ENCODE assay signal across 8 mouse cellular contexts in the genomic region with DNA sequence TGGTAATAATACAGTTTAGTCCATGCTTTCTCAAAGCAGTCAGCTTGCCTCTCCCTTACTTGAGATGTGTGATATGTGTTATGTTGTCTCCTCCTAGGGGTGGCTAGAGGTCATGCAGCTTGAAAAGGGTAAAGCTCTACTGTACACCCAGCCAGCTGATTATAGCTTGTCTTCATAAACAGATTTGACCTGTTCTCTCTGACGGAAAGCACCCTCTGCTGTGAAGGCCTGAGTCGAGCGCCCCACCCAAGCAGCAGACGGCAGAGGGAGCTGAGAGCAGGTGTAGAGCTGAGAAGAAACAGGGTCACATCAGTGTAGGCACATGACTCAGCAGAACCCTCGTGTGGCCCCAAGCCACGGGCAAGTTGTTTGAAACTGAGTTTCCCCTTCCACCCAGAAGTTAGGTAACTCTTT. TPM values are rescaled to one million over a fixed set of nuclear protein-coding genes. Genes with fewer than 3 reads are reported as not detected.
DNase-seq lines count a peak whose midpoint lies in the region; ATAC-seq lines count a peak whose summit lies in the region.

No protein-coding gene starts in this region.

- no peak for ATAC-seq in midbrain, embryonic 14.5 days (ENCODE audit: low FRiP score, low TSS enrichment)
- ATAC-seq in midbrain, embryonic 15.5 days (replicated peaks): no peak
- peak; percentile 72 to 80 for ATAC-seq in hematopoietic stem cell, adult 5-6 weeks (replicated peaks in 1 of 2; ENCODE audit: insufficient read depth in 1 of 2, low FRiP score in 2 of 2, low TSS enrichment in 1 of 2, low read depth in 1 of 2, poor library complexity in 2 of 2, severe bottlenecking in 2 of 2)
- peak; percentile 88 for ATAC-seq in liver, embryonic 12.5 days
- ATAC-seq in forebrain, embryonic 11.5 days (replicated peaks; ENCODE audit: low FRiP score): no peak

- peaks cover 45% of the 10 kb centered on the region for H3K36me3 ChIP-seq in midbrain, embryonic 14.5 days (ENCODE audit: control insufficient read depth, insufficient read depth, low read length)
- peaks cover 11% of the 10 kb centered on the region; the same call in 1 of the 2 replicates for H3K36me3 ChIP-seq in midbrain, embryonic 15.5 days (replicated peaks)
- H3K36me3 ChIP-seq in liver, embryonic 12.5 days: peaks cover 33% of the 10 kb centered on the region
- H3K36me3 ChIP-seq in forebrain, embryonic 11.5 days (ENCODE audit: control insufficient read depth, insufficient read depth, low read length): no peaks in the 10 kb centered on the region; the same call in 1 of the 2 replicates

- peak; percentile 74 for DNase-seq in midbrain, embryonic 14.5 days
- peak; percentile 54 for DNase-seq in T-cell, adult 2 months (ENCODE audit: low spot score)
- peak; percentile 69 for DNase-seq in embryo, embryonic 10.5 days (ENCODE audit: low spot score)
- peak; percentile 46 for DNase-seq in retina, postnatal 7 days (ENCODE audit: low read depth, low spot score)
- no peak for DNase-seq in forebrain, embryonic 11.5 days (ENCODE audit: low spot score)

- no peak overlapping the region for H3K4me2 ChIP-seq in midbrain, embryonic 14.5 days (ENCODE audit: low read length)
- H3K4me2 ChIP-seq in midbrain, embryonic 15.5 days: no peak overlapping the region
- H3K4me2 ChIP-seq in liver, embryonic 12.5 days: 0 out of 2 replicates have a peak overlapping the region, but pooled peaks have one; percentile 5
- H3K4me2 ChIP-seq in forebrain, embryonic 11.5 days (ENCODE audit: low read depth, low read length, severe bottlenecking): no peak overlapping the region

- no peak overlapping the region for H3K9ac ChIP-seq in midbrain, embryonic 14.5 days (replicated peaks; ENCODE audit: low read length)
- H3K9ac ChIP-seq in midbrain, embryonic 15.5 days: no peak overlapping the region
- no peak overlapping the region; the same call in 1 of the 2 replicates for H3K9ac ChIP-seq in liver, embryonic 12.5 days
- H3K9ac ChIP-seq in forebrain, embryonic 11.5 days (ENCODE audit: low read length): no peak overlapping the region

- H3K27me3 ChIP-seq in midbrain, embryonic 14.5 days (ENCODE audit: control insufficient read depth, insufficient read depth, low read length): no peaks in the 10 kb centered on the region
- no peaks in the 10 kb centered on the region for H3K27me3 ChIP-seq in midbrain, embryonic 15.5 days (replicated peaks)
- H3K27me3 ChIP-seq in liver, embryonic 12.5 days (replicated peaks): no peaks in the 10 kb centered on the region
- H3K27me3 ChIP-seq in forebrain, embryonic 11.5 days (ENCODE audit: control insufficient read depth, insufficient read depth, low read length): no peaks in the 10 kb centered on the region

- 69% methylated on average over 6 of the region's 6 CpGs for WGBS in midbrain, embryonic 14.5 days
- WGBS in midbrain, embryonic 15.5 days: 70% methylated on average over 6 of the region's 6 CpGs
- WGBS in liver, embryonic 12.5 days (ENCODE audit: insufficient replicate concordance): 15% methylated on average over 6 of the region's 6 CpGs
- 76% methylated on average over 6 of the region's 6 CpGs for WGBS in forebrain, embryonic 11.5 days

- no peak overlapping the region for H3K27ac ChIP-seq in midbrain, embryonic 14.5 days (replicated peaks; ENCODE audit: low read depth, low read length)
- no peak overlapping the region for H3K27ac ChIP-seq in midbrain, embryonic 15.5 days
- H3K27ac ChIP-seq in liver, embryonic 12.5 days: peak overlapping the region; percentile 65
- H3K27ac ChIP-seq in forebrain, embryonic 11.5 days (ENCODE audit: low read depth, low read length): no peak overlapping the region

- no peaks in the 10 kb centered on the region for H3K4me1 ChIP-seq in midbrain, embryonic 14.5 days (ENCODE audit: control insufficient read depth, insufficient read depth, low read length)
- no peaks in the 10 kb centered on the region for H3K4me1 ChIP-seq in midbrain, embryonic 15.5 days
- H3K4me1 ChIP-seq in liver, embryonic 12.5 days: peaks cover 21% of the 10 kb centered on the region
- H3K4me1 ChIP-seq in forebrain, embryonic 11.5 days (replicated peaks; ENCODE audit: control insufficient read depth, insufficient read depth, low read length): no peaks in the 10 kb centered on the region

- no peak overlapping the region for H3K4me3 ChIP-seq in midbrain, embryonic 14.5 days (replicated peaks; ENCODE audit: low read depth, low read length)
- no peak overlapping the region for H3K4me3 ChIP-seq in midbrain, embryonic 15.5 days
- no peak overlapping the region for H3K4me3 ChIP-seq in liver, embryonic 12.5 days
- no peak overlapping the region for H3K4me3 ChIP-seq in forebrain, embryonic 11.5 days (ENCODE audit: low read depth, low read length)

- H3K9me3 ChIP-seq in midbrain, embryonic 14.5 days (ENCODE audit: control insufficient read depth, low read length): no peaks in the 10 kb centered on the region
- no peaks in the 10 kb centered on the region for H3K9me3 ChIP-seq in midbrain, embryonic 15.5 days
- H3K9me3 ChIP-seq in liver, embryonic 12.5 days (replicated peaks): no peaks in the 10 kb centered on the region
- no peaks in the 10 kb centered on the region for H3K9me3 ChIP-seq in forebrain, embryonic 11.5 days (ENCODE audit: control insufficient read depth, low read length)

RNA-seq across cellular contexts. Expression of gene Coro6, which starts 15.6 kb away (rescaled TPM):
- 0.26 and 0.32 TPM in 2 replicates for polyA plus RNA-seq in midbrain, embryonic 14.5 days (2014; fragmentation: Nextera tagmentation; extraction: Ambion mirVana)
- 0.23 and 0.39 TPM in 2 replicates for polyA plus RNA-seq in midbrain, embryonic 15.5 days (2015; fragmentation: Nextera tagmentation; extraction: Ambion mirVana)
- total RNA-seq in hematopoietic stem cell, adult 5-6 weeks (2017): not detected in 2 replicates
- polyA plus RNA-seq in liver, embryonic 12.5 days (2016; fragmentation: Nextera tagmentation; extraction: Ambion mirVana): not detected in 2 replicates
- polyA plus RNA-seq in forebrain, embryonic 11.5 days (2014; fragmentation: Nextera tagmentation; extraction: Ambion mirVana): 0.08 and 0.40 TPM in 2 replicates

RNA-seq across cellular contexts. Expression of gene Ankrd13b, which starts 42.8 kb away (rescaled TPM):
- polyA plus RNA-seq in midbrain, embryonic 14.5 days (2014; fragmentation: Nextera tagmentation; extraction: Ambion mirVana): 42.6 and 43.7 TPM in 2 replicates
- polyA plus RNA-seq in midbrain, embryonic 15.5 days (2015; fragmentation: Nextera tagmentation; extraction: Ambion mirVana): 46.1 and 46.2 TPM in 2 replicates
- total RNA-seq in hematopoietic stem cell, adult 5-6 weeks (2017): 8.1 and 13.2 TPM in 2 replicates
- polyA plus RNA-seq in liver, embryonic 12.5 days (2016; fragmentation: Nextera tagmentation; extraction: Ambion mirVana): 2.1 and 2.5 TPM in 2 replicates
- 19.0 and 22.0 TPM in 2 replicates for polyA plus RNA-seq in forebrain, embryonic 11.5 days (2014; fragmentation: Nextera tagmentation; extraction: Ambion mirVana)

RNA-seq across cellular contexts. Expression of gene Git1, which starts 46.7 kb away (rescaled TPM):
- polyA plus RNA-seq in midbrain, embryonic 14.5 days (2014; fragmentation: Nextera tagmentation; extraction: Ambion mirVana): 23.1 and 25.1 TPM in 2 replicates
- polyA plus RNA-seq in midbrain, embryonic 15.5 days (2015; fragmentation: Nextera tagmentation; extraction: Ambion mirVana): 17.9 and 19.0 TPM in 2 replicates
- total RNA-seq in hematopoietic stem cell, adult 5-6 weeks (2017): 22.1 and 24.1 TPM in 2 replicates
- polyA plus RNA-seq in liver, embryonic 12.5 days (2016; fragmentation: Nextera tagmentation; extraction: Ambion mirVana): 3.1 and 3.2 TPM in 2 replicates
- 19.2 and 21.2 TPM in 2 replicates for polyA plus RNA-seq in forebrain, embryonic 11.5 days (2014; fragmentation: Nextera tagmentation; extraction: Ambion mirVana)

Comparison
In these comparisons a context has a peak if more than half of its experiments do, and no peak if none do; other contexts are left out.
1. ATAC-seq: peak in hematopoietic stem cell, adult 5-6 weeks (2 of 2) and liver, embryonic 12.5 days (single experiment); none in midbrain, embryonic 14.5 days (single experiment), midbrain, embryonic 15.5 days (single experiment) and forebrain, embryonic 11.5 days (single experiment).